Mouse (Mus musculus): ENCODE data around the gene Trpv4. TPM values are rescaled to one million over a fixed set of nuclear protein-coding genes. Genes with fewer than 3 reads are reported as not detected.

Gene Trpv4
- 26.0 and 30.3 TPM in 2 replicates for polyA plus RNA-seq (2012; rRNA removed)

- no peak for DNase-seq (ENCODE audit: low read depth)
Measured at GRCm38 (mm10) chr5:114658255-114658654, at the start of gene Trpv4. Trpv4 (minus strand) TSS chr5:114658421.

DNA sequence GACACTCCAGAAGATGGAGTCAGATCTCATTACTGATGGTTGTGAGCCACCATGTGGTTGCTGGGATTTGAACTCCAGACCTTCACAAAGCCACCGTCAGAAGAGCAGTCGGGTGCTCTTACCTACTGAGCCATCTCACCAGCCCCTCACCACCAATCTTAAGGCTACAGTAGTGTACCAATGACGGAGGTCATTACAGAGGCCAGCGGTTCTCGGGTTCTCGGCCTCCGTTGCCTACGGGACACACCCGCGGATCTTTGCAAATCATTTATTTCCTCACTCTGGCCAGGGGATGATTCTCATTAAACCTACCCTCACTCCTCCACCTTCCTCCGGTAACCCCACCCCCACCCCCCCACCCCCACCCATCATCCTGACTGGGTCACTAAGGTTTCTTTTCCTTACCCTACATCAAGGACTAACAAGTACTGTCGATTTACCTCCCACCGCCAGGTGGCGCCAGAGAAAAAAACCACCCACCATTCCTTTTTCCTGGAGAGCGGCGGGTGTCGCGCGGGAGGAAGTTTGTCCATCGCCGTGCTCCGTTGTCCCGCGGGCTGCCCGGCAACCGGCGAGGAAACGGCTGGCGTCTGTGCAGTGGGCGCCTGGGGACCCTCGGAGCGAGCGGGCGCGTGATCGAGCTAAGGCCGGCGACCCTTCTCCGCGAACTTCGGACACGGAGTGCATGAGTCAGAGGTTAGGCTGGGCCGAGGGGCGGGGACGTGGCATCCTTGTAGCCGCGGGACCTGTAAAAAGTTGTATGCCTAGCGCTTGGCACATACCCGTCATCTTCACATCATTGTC is 49.2 kb upstream of the Trpv4 start, which contains the start of gene Tchp:
Gene Tchp, plus strand, starts transcription at position 496 of the 804 bp plus-strand sequence.
- no peak for DNase-seq (ENCODE audit: low read depth)

GRCm38 (mm10) chr5:114702403-114703392 is 44.5 kb upstream of the Trpv4 start:
- no peak for DNase-seq (ENCODE audit: low read depth)

- DNase-seq (ENCODE audit: low read depth): no peak
Measured at GRCm38 (mm10) chr5:114699015-114699414, 40.8 kb upstream of the Trpv4 start.

GRCm38 (mm10) chr5:114698044-114698746 is 40.0 kb upstream of the Trpv4 start:
- no peak for DNase-seq (ENCODE audit: low read depth)

- no peak for DNase-seq (ENCODE audit: low read depth)
Measured at GRCm38 (mm10) chr5:114696939-114697338, 38.7 kb upstream of the Trpv4 start.

- DNase-seq (ENCODE audit: low read depth): no peak
Measured at GRCm38 (mm10) chr5:114695775-114696174, 37.6 kb upstream of the Trpv4 start.

DNA sequence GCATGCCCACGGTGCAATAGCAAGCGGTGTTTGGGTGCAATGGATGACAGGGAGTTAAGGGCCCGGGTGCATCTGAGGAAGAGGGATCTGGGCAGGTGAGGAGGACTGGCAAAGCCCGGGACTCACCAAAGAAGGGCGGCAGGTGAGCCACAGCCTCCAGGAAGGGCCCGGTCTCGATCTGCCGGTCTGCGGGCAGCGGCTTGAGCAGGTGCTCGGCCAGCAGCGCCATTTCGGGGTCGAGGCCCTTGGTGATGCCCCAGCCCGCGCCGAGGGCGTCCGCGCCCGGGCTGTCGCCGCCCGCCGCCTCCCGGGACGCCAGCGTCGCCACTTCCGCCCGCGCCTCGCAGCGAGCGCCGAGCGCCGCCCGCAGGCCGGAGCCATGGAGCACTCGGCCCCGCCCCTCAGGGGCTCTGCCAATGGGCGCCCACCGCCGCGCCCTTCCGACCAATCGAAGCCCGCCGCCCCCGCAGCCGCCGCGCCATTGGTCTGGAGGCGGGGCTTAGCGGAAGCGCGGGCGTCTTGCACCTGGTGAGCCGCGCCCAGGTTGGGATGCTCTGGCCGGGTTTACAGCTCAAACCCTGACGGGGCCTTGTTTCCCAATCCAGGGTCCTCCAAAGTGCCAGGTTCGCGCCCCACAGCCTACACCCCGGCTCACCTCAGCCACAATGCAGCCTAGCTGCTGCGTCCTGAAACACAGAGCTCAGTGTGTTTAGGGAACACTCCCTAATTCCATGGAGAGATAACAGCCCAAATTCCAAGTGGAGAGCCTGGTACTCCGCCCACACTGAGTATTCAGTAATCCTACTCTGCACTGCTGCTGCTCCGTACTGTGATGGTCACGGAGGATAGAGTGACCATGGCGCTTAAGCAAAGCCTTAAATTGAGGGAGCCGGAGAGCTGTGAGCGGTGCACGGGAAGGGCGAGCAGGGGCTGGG is 32.7 kb upstream of the Trpv4 start, which contains the start of gene Gltp:
Gene Gltp, minus strand, starts transcription at position 352 of the 935 bp plus-strand sequence.
- no peak for DNase-seq (ENCODE audit: low read depth)

GRCm38 (mm10) chr5:114689700-114690366 is 31.6 kb upstream of the Trpv4 start:
- no peak for DNase-seq (ENCODE audit: low read depth)

- no peak for DNase-seq (ENCODE audit: low read depth)
Measured at GRCm38 (mm10) chr5:114688703-114689102, 30.5 kb upstream of the Trpv4 start.

- DNase-seq (ENCODE audit: low read depth): no peak
Measured at GRCm38 (mm10) chr5:114687901-114688300, 29.7 kb upstream of the Trpv4 start.

DNA sequence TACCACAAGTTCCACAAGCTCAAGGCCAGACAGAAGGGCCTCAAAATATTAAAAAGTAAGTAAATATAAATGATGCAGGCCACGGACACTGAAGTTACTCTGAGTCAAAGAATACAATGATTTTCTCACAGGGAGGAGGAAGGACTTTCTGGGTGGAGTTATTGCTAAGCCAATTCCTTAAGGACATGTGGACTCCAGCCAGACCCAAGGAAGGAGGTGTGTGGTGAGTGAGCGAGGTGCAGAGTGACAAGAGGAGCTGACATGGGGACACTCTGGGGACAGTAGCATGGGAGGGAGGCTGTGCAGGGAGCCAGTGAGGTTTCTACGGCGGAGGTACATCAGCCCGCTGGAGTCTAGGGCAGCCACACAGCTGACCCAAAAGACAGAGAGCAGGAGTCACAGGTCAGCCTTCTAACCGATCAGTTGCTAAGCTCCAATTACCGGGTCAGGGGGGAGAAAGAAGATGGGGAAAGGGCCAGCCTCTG is 28.5 kb upstream of the Trpv4 start:
- no peak for DNase-seq (ENCODE audit: low read depth)

- DNase-seq (ENCODE audit: low read depth): no peak
Measured at GRCm38 (mm10) chr5:114685986-114686385, 27.8 kb upstream of the Trpv4 start.

DNA sequence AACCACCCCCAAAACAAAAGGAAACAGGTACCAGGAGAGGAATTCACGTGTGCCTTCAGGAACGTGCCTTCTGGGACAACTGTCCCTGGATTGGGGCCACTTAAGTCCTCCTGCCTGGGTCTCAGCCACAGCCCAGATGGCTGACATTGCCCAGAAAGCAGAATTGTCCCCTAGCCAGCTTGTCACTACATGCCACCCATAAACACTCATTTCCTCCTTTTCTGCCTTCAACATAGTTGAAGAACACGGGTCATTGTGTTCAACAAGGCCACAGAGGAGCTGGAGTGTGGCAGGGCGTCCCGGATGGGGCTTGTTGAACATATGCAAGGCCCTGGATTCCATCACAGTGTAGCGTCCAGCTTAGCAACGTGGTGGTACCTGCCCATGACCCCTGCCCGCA is 23.5 kb upstream of the Trpv4 start:
- no peak for DNase-seq (ENCODE audit: low read depth)

DNA sequence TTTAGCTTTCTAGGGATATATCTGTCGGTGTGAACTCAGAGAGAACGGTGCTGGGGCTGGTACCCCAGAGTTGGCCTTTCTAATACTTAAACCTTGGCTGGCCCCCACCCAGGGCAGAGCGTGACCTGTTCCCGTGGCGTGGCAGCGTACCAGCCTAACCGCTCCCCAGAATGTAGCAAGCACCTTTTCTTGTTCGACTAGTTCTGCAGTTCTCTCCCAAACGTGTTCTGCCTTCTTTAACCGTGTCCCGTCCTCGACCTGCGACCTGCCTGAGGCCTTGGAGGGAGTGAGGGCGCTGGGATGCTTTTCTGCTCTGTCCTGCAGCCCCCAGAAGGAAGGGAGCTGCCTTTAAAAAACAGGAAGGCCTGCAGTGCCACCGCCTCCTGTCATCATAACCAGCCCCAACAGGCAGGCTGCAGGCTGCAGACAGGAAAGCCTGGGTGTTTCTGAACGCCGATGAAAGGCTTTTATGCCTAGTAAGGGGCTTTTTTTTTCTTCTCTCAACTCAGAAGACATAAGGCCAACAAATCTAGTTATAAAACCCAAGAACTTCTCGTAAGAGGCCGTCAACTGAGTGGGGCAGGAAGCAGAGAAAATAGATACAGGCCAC is 22.6 kb upstream of the Trpv4 start:
- no peak for DNase-seq (ENCODE audit: low read depth)

DNA sequence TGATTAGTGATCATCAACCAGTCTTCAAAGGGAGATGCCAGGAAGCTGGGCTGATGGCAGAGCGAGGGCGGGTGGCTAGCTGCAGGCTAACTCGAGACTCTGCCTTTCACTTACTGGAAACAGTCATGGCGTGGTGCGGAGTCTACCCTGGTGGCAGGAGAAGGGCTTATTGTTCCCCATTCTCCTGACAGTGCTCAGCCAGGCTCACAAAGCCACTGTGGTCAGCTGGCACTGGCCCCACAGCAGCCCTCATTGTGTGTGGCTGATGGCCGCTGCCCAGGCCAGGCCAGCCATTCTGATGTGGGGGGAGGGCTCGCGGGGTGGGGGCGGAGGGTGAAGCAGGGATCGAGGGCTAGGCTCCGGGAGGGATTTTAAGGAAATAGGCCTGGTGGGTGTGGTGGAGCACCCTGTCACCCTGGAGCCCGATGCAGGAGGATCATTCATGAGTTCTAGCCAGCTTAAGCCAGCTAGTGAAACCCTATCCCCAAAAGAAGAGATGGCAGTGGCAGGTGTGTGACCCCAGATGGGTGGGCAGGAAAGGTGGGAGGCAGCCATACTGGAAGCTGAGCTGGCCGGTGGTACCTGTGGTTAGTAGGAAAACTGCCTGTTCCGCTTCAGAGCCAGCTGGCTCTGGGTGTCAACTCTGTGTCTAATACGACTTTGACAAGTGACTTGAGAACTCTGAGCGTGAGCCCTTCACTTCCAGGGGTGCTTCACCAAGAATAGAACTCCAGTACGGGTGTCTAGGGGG is 21.8 kb upstream of the Trpv4 start:
- DNase-seq (ENCODE audit: low read depth): no peak

GRCm38 (mm10) chr5:114674594-114674993 is 16.4 kb upstream of the Trpv4 start:
- DNase-seq (ENCODE audit: low read depth): no peak

GRCm38 (mm10) chr5:114673114-114673513 is 14.9 kb upstream of the Trpv4 start:
- no peak for DNase-seq (ENCODE audit: low read depth)

DNA sequence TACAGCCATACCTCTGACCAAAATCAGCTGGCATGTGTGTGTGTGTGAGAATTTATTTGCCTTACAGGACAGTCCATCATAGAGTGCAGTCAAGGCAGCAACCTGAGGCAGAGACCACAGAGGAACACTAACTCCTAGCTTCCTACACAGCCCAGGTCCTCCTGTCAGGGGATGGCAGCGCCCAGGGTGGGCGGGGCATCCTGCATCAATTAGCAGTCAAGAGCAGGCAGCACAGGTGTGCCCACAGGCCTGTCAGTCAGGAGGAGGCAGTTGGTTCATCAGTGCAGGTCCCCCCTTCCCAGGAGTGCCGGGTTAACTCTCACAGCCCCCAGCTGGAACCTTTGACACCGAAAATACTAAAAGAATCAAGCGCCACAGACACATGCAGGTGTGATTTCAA is 10.8 kb upstream of the Trpv4 start:
- no peak for DNase-seq (ENCODE audit: low read depth)

All from gonadal fat pad, adult 2 months (tissue).